ENCODE assay signal across 8 mouse cellular contexts in the genomic region with DNA sequence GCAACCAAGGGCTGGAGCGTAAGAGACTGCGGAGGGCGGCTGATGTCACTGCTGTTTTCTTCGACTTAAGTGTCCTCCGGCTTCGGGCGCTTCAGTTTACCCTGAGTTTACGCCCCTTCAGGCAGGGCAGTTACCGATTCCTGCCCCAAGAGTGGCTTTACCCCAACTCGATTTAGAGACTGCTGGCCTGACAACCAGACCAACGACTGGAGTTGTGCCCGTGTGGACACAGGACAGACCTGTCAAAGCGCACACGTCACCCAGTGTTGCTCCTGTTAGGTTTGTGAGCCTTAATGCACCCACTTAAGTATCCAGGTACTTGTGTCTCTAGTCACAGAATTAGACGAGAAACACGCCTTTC. TPM values are rescaled to one million over a fixed set of nuclear protein-coding genes. Genes with fewer than 3 reads are reported as not detected.
A peak's percentile ranks its signal among the peaks of the same experiment; 100 is the strongest.
DNase-seq lines count a peak whose midpoint lies in the region; ATAC-seq and TF ChIP-seq lines count a peak whose summit lies in the region.

No protein-coding gene starts in this region.

- no peaks in the 10 kb centered on the region for H3K9me3 ChIP-seq in forebrain, embryonic 15.5 days
- no peaks in the 10 kb centered on the region for H3K9me3 ChIP-seq in liver, embryonic 16.5 days (replicated peaks; ENCODE audit: control insufficient read depth, low read length)

- H3K4me3 ChIP-seq in C2C12 (ENCODE audit: insufficient read depth, poor library complexity, severe bottlenecking), result peak overlapping the region; percentile 51
- H3K4me3 ChIP-seq in forebrain, embryonic 15.5 days, result peak overlapping the region; percentile 81
- H3K4me3 ChIP-seq in liver, embryonic 16.5 days (ENCODE audit: low read depth, low read length), result peak overlapping the region; percentile 66

- peak overlapping the region; percentile 56 for H3ac ChIP-seq in C2C12 (ENCODE audit: control insufficient read depth, insufficient read length, low read depth)

- DNase-seq in cerebellum, adult 9-10 months, result no peak
- DNase-seq in urinary bladder, postnatal 14 days (ENCODE audit: low spot score), result no peak
- DNase-seq in urinary bladder, adult 18-20 months (ENCODE audit: low spot score in 2 of 2), result no peak
- no peak for DNase-seq in right cerebral cortex, adult 18-20 months

- ATAC-seq in cerebellum, adult (ENCODE audit: insufficient number of reproducible peaks, low FRiP score, low TSS enrichment), result peak; percentile 56
- peak; percentile 73 for ATAC-seq in forebrain, embryonic 15.5 days (replicated peaks)
- ATAC-seq in liver, embryonic 16.5 days (ENCODE audit: low read depth), result peak; percentile 49

- H3K79me3 ChIP-seq in C2C12 (ENCODE audit: low read depth), result peaks cover 17% of the 10 kb centered on the region

- H3K9ac ChIP-seq in forebrain, embryonic 15.5 days (replicated peaks), result peak overlapping the region; percentile 76
- peak overlapping the region; percentile 71 for H3K9ac ChIP-seq in liver, embryonic 16.5 days (ENCODE audit: low read depth, low read length)

- H3K4me1 ChIP-seq in forebrain, embryonic 15.5 days, result peaks cover 19% of the 10 kb centered on the region
- H3K4me1 ChIP-seq in liver, embryonic 16.5 days (ENCODE audit: control insufficient read depth, low read depth, low read length), result no peaks in the 10 kb centered on the region

- H3K36me3 ChIP-seq in C2C12 (ENCODE audit: control insufficient read depth, insufficient read depth), result no peaks in the 10 kb centered on the region
- no peaks in the 10 kb centered on the region for H3K36me3 ChIP-seq in forebrain, embryonic 15.5 days
- no peaks in the 10 kb centered on the region for H3K36me3 ChIP-seq in liver, embryonic 16.5 days (ENCODE audit: control insufficient read depth, insufficient read depth)

- TF ChIP-seq CTCF in C2C12 (IDR thresholded peaks at IDR 0.05; ENCODE audit: control insufficient read depth, insufficient read depth, insufficient read length), result no peak

- WGBS in forebrain, embryonic 15.5 days, result 19% methylated on average over 16 of the region's 16 CpGs
- 11% methylated on average over 16 of the region's 16 CpGs for WGBS in liver, embryonic 16.5 days (ENCODE audit: insufficient replicate concordance)

- H3K27me3 ChIP-seq in C2C12 (ENCODE audit: control insufficient read depth, insufficient read depth, insufficient read length), result no peaks in the 10 kb centered on the region
- no peaks in the 10 kb centered on the region for H3K27me3 ChIP-seq in forebrain, embryonic 15.5 days
- no peaks in the 10 kb centered on the region for H3K27me3 ChIP-seq in liver, embryonic 16.5 days (ENCODE audit: control insufficient read depth, insufficient read depth, low read depth, low read length)

- peaks cover 40% of the 10 kb centered on the region for H3K79me2 ChIP-seq in C2C12 (ENCODE audit: control insufficient read depth, insufficient read depth)

- H3K4me2 ChIP-seq in forebrain, embryonic 15.5 days (replicated peaks), result peak overlapping the region; percentile 71
- peak overlapping the region; percentile 65 for H3K4me2 ChIP-seq in liver, embryonic 16.5 days (ENCODE audit: low read depth, low read length)

- peak overlapping the region; percentile 80 for H3K27ac ChIP-seq in forebrain, embryonic 15.5 days (replicated peaks)
- peak overlapping the region; percentile 13; the same call in 1 of the 2 replicates for H3K27ac ChIP-seq in liver, embryonic 16.5 days (ENCODE audit: low read length)

TF ChIP-seq in C2C12, 6 proteins besides CTCF, POLR2A, EP300 and RAD21:
- TF ChIP-seq FOSL1 (IDR thresholded peaks at IDR 0.05; ENCODE audit: insufficient read depth, low read length, poor library complexity, severe bottlenecking) (no peak), USF1 (IDR thresholded peaks at IDR 0.05; ENCODE audit: low read depth) (no peak), MAX (IDR thresholded peaks at IDR 0.05) (no peak)

RNA-seq across cellular contexts. Expression of a gene that starts 0.3 kb away (rescaled TPM):
- polyA plus RNA-seq in C2C12 (2012; fragmentation: generic; extraction: Trizol), result 17.5 TPM
- 48.4 and 50.2 TPM in 2 replicates for polyA plus RNA-seq in forebrain, embryonic 15.5 days (2015; fragmentation: Nextera tagmentation; extraction: Ambion mirVana)
- polyA plus RNA-seq in liver, embryonic 16.5 days (2015; fragmentation: Nextera tagmentation; extraction: Ambion mirVana), result 7.8 and 9.6 TPM in 2 replicates

RNA-seq across cellular contexts. Expression of a gene that starts 49.4 kb away (rescaled TPM):
- polyA plus RNA-seq in C2C12 (2012; fragmentation: generic; extraction: Trizol), result not detected
- polyA plus RNA-seq in forebrain, embryonic 15.5 days (2015; fragmentation: Nextera tagmentation; extraction: Ambion mirVana), result 0.10 TPM in 1 of 2 replicates, not detected in the other
- not detected in 2 replicates for polyA plus RNA-seq in liver, embryonic 16.5 days (2015; fragmentation: Nextera tagmentation; extraction: Ambion mirVana)
